Mouse (Mus musculus): ENCODE measurements around the gene 2700097O09Rik. TPM values are rescaled to one million over a fixed set of nuclear protein-coding genes. Genes with fewer than 3 reads are reported as not detected.
"Not testable (repeated sequence)": the region's sequence is repeated elsewhere in the genome, so short reads cannot be mapped to it uniquely, and the experiment has no call there.

The 2700097O09Rik gene
- polyA plus RNA-seq, 1 experiment, result 9.1 TPM

- no peak overlapping the region for H3K27ac ChIP-seq (replicated peaks; ENCODE audit: low read depth, low read length)
- no peak overlapping the region for H3K4me3 ChIP-seq (ENCODE audit: insufficient read depth, low read depth, low read length)
- H3K4me1 ChIP-seq (ENCODE audit: control insufficient read depth, insufficient read depth, insufficient read length, low read length), result no peaks in the 10 kb centered on the region
Observed at GRCm38 (mm10) chr12:55013031-55013430, 66.9 kb downstream of the 2700097O09Rik start.

- H3K4me3 ChIP-seq (ENCODE audit: insufficient read depth, low read depth, low read length), result no peak overlapping the region
- H3K4me1 ChIP-seq (ENCODE audit: control insufficient read depth, insufficient read depth, insufficient read length, low read length), result no peaks in the 10 kb centered on the region
- no peak overlapping the region for H3K27ac ChIP-seq (replicated peaks; ENCODE audit: low read depth, low read length)
Observed at GRCm38 (mm10) chr12:55007361-55008008, 72.4 kb downstream of the 2700097O09Rik start.

GRCm38 (mm10) chr12:55006071-55006470 lies 73.8 kb downstream of the 2700097O09Rik start:
- no peak overlapping the region for H3K27ac ChIP-seq (replicated peaks; ENCODE audit: low read depth, low read length)
- H3K4me3 ChIP-seq (ENCODE audit: insufficient read depth, low read depth, low read length), result no peak overlapping the region
- no peaks in the 10 kb centered on the region for H3K4me1 ChIP-seq (ENCODE audit: control insufficient read depth, insufficient read depth, insufficient read length, low read length)

GRCm38 (mm10) chr12:55004396-55004795 lies 75.5 kb downstream of the 2700097O09Rik start:
- Histone ChIP-seq H3K4me1 (ENCODE audit: control insufficient read depth, insufficient read depth, insufficient read length, low read length) (no peaks in the 10 kb centered on the region), H3K27ac (replicated peaks; ENCODE audit: low read depth, low read length) (no peak overlapping the region), H3K4me3 (ENCODE audit: insufficient read depth, low read depth, low read length) (no peak overlapping the region)

GRCm38 (mm10) chr12:55003843-55004242 lies 76.1 kb downstream of the 2700097O09Rik start:
- Histone ChIP-seq H3K4me1 (ENCODE audit: control insufficient read depth, insufficient read depth, insufficient read length, low read length) (no peaks in the 10 kb centered on the region), H3K27ac (replicated peaks; ENCODE audit: low read depth, low read length) (no peak overlapping the region), H3K4me3 (ENCODE audit: insufficient read depth, low read depth, low read length) (no peak overlapping the region)

GRCm38 (mm10) chr12:55002532-55002931 lies 77.4 kb downstream of the 2700097O09Rik start:
- not testable (repeated sequence) for H3K4me3 ChIP-seq (ENCODE audit: insufficient read depth, low read depth, low read length); H3K4me1 ChIP-seq (ENCODE audit: control insufficient read depth, insufficient read depth, insufficient read length, low read length)

GRCm38 (mm10) chr12:54999016-54999690 lies 80.8 kb downstream of the 2700097O09Rik start:
- no peak overlapping the region; the same call in 1 of the 2 replicates for H3K27ac ChIP-seq (replicated peaks; ENCODE audit: low read depth, low read length)
- no peak overlapping the region for H3K4me3 ChIP-seq (ENCODE audit: insufficient read depth, low read depth, low read length)
- no peaks in the 10 kb centered on the region for H3K4me1 ChIP-seq (ENCODE audit: control insufficient read depth, insufficient read depth, insufficient read length, low read length)

More at GRCm38 (mm10) chr12:55002532-55002931, 77.4 kb downstream of the 2700097O09Rik start:
- H3K27ac ChIP-seq (replicated peaks; ENCODE audit: low read depth, low read length), result not testable (repeated sequence)

GRCm38 (mm10) chr12:54998411-54998810 lies 81.5 kb downstream of the 2700097O09Rik start:
- H3K27ac ChIP-seq (replicated peaks; ENCODE audit: low read depth, low read length), result no peak overlapping the region
- H3K4me1 ChIP-seq (ENCODE audit: control insufficient read depth, insufficient read depth, insufficient read length, low read length), result no peaks in the 10 kb centered on the region
- no peak overlapping the region for H3K4me3 ChIP-seq (ENCODE audit: insufficient read depth, low read depth, low read length)

GRCm38 (mm10) chr12:54996979-54997474 lies 82.9 kb downstream of the 2700097O09Rik start:
- no peak overlapping the region for H3K4me3 ChIP-seq (ENCODE audit: insufficient read depth, low read depth, low read length)

GRCm38 (mm10) chr12:54995965-54996364 lies 83.9 kb downstream of the 2700097O09Rik start:
- Histone ChIP-seq H3K27ac (replicated peaks; ENCODE audit: low read depth, low read length) (no peak overlapping the region), H3K4me1 (ENCODE audit: control insufficient read depth, insufficient read depth, insufficient read length, low read length) (no peaks in the 10 kb centered on the region), H3K4me3 (ENCODE audit: insufficient read depth, low read depth, low read length) (no peak overlapping the region)

More at GRCm38 (mm10) chr12:54996979-54997474, 82.9 kb downstream of the 2700097O09Rik start:
- no peak overlapping the region for H3K27ac ChIP-seq (replicated peaks; ENCODE audit: low read depth, low read length)
- H3K4me1 ChIP-seq (ENCODE audit: control insufficient read depth, insufficient read depth, insufficient read length, low read length), result no peaks in the 10 kb centered on the region

Other genes starting within 250 kb of the 2700097O09Rik start
- gene Cfl2, start 217.2 kb downstream of the 2700097O09Rik start, polyA plus RNA-seq (2012; ENCODE audit: insufficient read depth, insufficient read length, missing spikeins), result 196 and 220 TPM in 2 replicates
- not detected in 2 replicates for gene Gm20403, start 93.6 kb downstream of the 2700097O09Rik start, polyA plus RNA-seq (2012; ENCODE audit: insufficient read depth, insufficient read length, missing spikeins)
- 3.6 and 6.3 TPM in 2 replicates for gene Baz1a, start 65.8 kb downstream of the 2700097O09Rik start, polyA plus RNA-seq (2012; ENCODE audit: insufficient read depth, insufficient read length, missing spikeins)
- 82.3 and 86.5 TPM in 2 replicates for gene Srp54a, start 152 bp upstream of the 2700097O09Rik start, polyA plus RNA-seq (2012; ENCODE audit: insufficient read depth, insufficient read length, missing spikeins)
- 19.3 and 21.7 TPM in 2 replicates for gene Fam177a, start 44.4 kb upstream of the 2700097O09Rik start, polyA plus RNA-seq (2012; ENCODE audit: insufficient read depth, insufficient read length, missing spikeins)
- gene Srp54b, start 75.0 kb upstream of the 2700097O09Rik start, polyA plus RNA-seq (2012; ENCODE audit: insufficient read depth, insufficient read length, missing spikeins), result 15.7 and 18.4 TPM in 2 replicates
- 14.5 TPM in 1 of 2 replicates, not detected in the other for gene 1700047I17Rik2, start 119.5 kb upstream of the 2700097O09Rik start, polyA plus RNA-seq (2012; ENCODE audit: insufficient read depth, insufficient read length, missing spikeins)
- 71.7 and 92.8 TPM in 2 replicates for gene Srp54c, start 150.1 kb upstream of the 2700097O09Rik start, polyA plus RNA-seq (2012; ENCODE audit: insufficient read depth, insufficient read length, missing spikeins)
- 11.8 and 16.0 TPM in 2 replicates for gene 1110008L16Rik, start 219.5 kb upstream of the 2700097O09Rik start, polyA plus RNA-seq (2012; ENCODE audit: insufficient read depth, insufficient read length, missing spikeins)
- gene Ppp2r3c, start 222.9 kb upstream of the 2700097O09Rik start, polyA plus RNA-seq (2012; ENCODE audit: insufficient read depth, insufficient read length, missing spikeins), result 13.2 and 21.5 TPM in 2 replicates